Comparison of ENCODE assay signal across 21 mouse cellular contexts in genomic region chr16:55758707-55759067, GRCm38 (mm10).
DNase-seq lines count a peak whose midpoint lies in the region; ATAC-seq and TF ChIP-seq lines count a peak whose summit lies in the region.
"Had no signal": no experiment of that assay in that cellular context is flagged by ENCODE, and none has a peak within 500 bp of the region (broad histone marks: within the 10 kb centered on the region; RNA-seq: fewer than 3 reads in every experiment).

No protein-coding gene starts in this region.

- no peaks in the 10 kb centered on the region for H3K9me3 ChIP-seq in lung, embryonic 15.5 days
- H3K9me3 ChIP-seq in intestine, postnatal 0 days (ENCODE audit: control insufficient read depth), result no peaks in the 10 kb centered on the region
- no peaks in the 10 kb centered on the region for H3K9me3 ChIP-seq in stomach, embryonic 16.5 days (replicated peaks; ENCODE audit: control insufficient read depth, low read length)
- H3K9me3 ChIP-seq: forebrain, embryonic 10.5 days had no signal

- H3K4me2 ChIP-seq in lung, embryonic 15.5 days, result peak overlapping the region; percentile 13; the same call in 1 of the 2 replicates
- 0 out of 2 replicates have a peak overlapping the region, but pooled peaks have one; percentile 3 for H3K4me2 ChIP-seq in intestine, postnatal 0 days (replicated peaks; ENCODE audit: low read depth)
- H3K4me2 ChIP-seq in stomach, embryonic 16.5 days (ENCODE audit: low read depth, low read length), result 0 out of 2 replicates have a peak overlapping the region, but pooled peaks have one; percentile 25
- H3K4me2 ChIP-seq: heart, embryonic 11.5 days; midbrain, embryonic 11.5 days had no signal

- no peak for TF ChIP-seq CTCF in intestine, postnatal 0 days (IDR thresholded peaks at IDR 0.05; ENCODE audit: low read depth)

- ATAC-seq in lung, embryonic 15.5 days (ENCODE audit: borderline replicate concordance, extremely low read depth, low FRiP score, low TSS enrichment), result no peak
- no peak for ATAC-seq in intestine, postnatal 0 days
- ATAC-seq in stomach, embryonic 16.5 days (ENCODE audit: insufficient read depth, low FRiP score), result no peak
- ATAC-seq: liver, postnatal 0 days had no signal

- H3K9ac ChIP-seq in lung, embryonic 15.5 days, result no peak overlapping the region
- H3K9ac ChIP-seq in intestine, postnatal 0 days (ENCODE audit: low read depth, low read length), result no peak overlapping the region
- no peak overlapping the region for H3K9ac ChIP-seq in stomach, embryonic 16.5 days (ENCODE audit: low read length)
- H3K9ac ChIP-seq: liver, postnatal 0 days had no signal

- peaks cover 10% of the 10 kb centered on the region; the same call in 1 of the 2 replicates for H3K4me1 ChIP-seq in lung, embryonic 15.5 days
- no peaks in the 10 kb centered on the region for H3K4me1 ChIP-seq in intestine, postnatal 0 days (replicated peaks; ENCODE audit: control insufficient read depth, insufficient read depth, low read length)
- H3K4me1 ChIP-seq in stomach, embryonic 16.5 days (ENCODE audit: control insufficient read depth, insufficient read depth, low read length), result peaks cover 4% of the 10 kb centered on the region; the same call in 1 of the 2 replicates
- H3K4me1 ChIP-seq: forebrain, embryonic 10.5 days had no signal

- WGBS in lung, embryonic 15.5 days, result 61% methylated on average over 11 of the region's 11 CpGs
- WGBS in intestine, postnatal 0 days, result 50% methylated on average over 9 of the region's 11 CpGs
- WGBS in stomach, embryonic 16.5 days, result 24% methylated on average over 11 of the region's 11 CpGs

- no peak overlapping the region for H3K4me3 ChIP-seq in lung, embryonic 15.5 days
- H3K4me3 ChIP-seq in intestine, postnatal 0 days (ENCODE audit: low read depth, low read length), result no peak overlapping the region
- H3K4me3 ChIP-seq in stomach, embryonic 16.5 days (replicated peaks; ENCODE audit: low read length), result no peak overlapping the region
- H3K4me3 ChIP-seq: forebrain, embryonic 10.5 days; gastrocnemius, adult 2 months; left cerebral cortex, adult 2 months had no signal

- H3K27ac ChIP-seq in lung, embryonic 15.5 days, result no peak overlapping the region
- H3K27ac ChIP-seq in intestine, postnatal 0 days (ENCODE audit: low read depth, low read length), result no peak overlapping the region
- no peak overlapping the region for H3K27ac ChIP-seq in stomach, embryonic 16.5 days (ENCODE audit: low read length)
- H3K27ac ChIP-seq: forebrain, embryonic 10.5 days; gastrocnemius, adult 2 months; left cerebral cortex, adult 2 months had no signal

- no peaks in the 10 kb centered on the region for H3K36me3 ChIP-seq in lung, embryonic 15.5 days
- H3K36me3 ChIP-seq in intestine, postnatal 0 days (ENCODE audit: control insufficient read depth, insufficient read depth), result no peaks in the 10 kb centered on the region
- no peaks in the 10 kb centered on the region for H3K36me3 ChIP-seq in stomach, embryonic 16.5 days (ENCODE audit: control insufficient read depth, insufficient read depth, low read length)
- H3K36me3 ChIP-seq: forebrain, embryonic 10.5 days had no signal

- no peaks in the 10 kb centered on the region for H3K27me3 ChIP-seq in lung, embryonic 15.5 days
- H3K27me3 ChIP-seq in intestine, postnatal 0 days (replicated peaks; ENCODE audit: control insufficient read depth, insufficient read depth, low read length), result no peaks in the 10 kb centered on the region
- H3K27me3 ChIP-seq in stomach, embryonic 16.5 days (ENCODE audit: control insufficient read depth, insufficient read depth, low read length), result no peaks in the 10 kb centered on the region

- DNase-seq in embryo, embryonic 11 days, result peak; percentile 19
- no peak for DNase-seq in embryo, embryonic 10 days (ENCODE audit: low spot score)
- no peak for DNase-seq in lung, postnatal 10 days
- no peak for DNase-seq in thymus, postnatal 14 days
- DNase-seq in thymus, adult 18-20 months, result no peak
- DNase-seq: cerebellum, adult 2 months; gastrocnemius, adult 2 months; heart, postnatal 10 days; layer of hippocampus, adult 9-11 months; left cerebral cortex, postnatal 4 days; liver, postnatal 0 days; lung, postnatal 4 days; right cerebral cortex, postnatal 4 days; thymus, postnatal 4 days had no signal
